Mouse (Mus musculus) ES-E14 (cell line): ENCODE measurements around the gene Rgs13.

Experiments
- HCFC1 ChIP-seq: IDR thresholded peaks from 2 replicates; pipeline ENCODE4 v1.6.1; 2012; ENCODE audit warnings: low read length, inconsistent platforms, borderline replicate concordance; ENCODE audit not compliant: insufficient read depth
- MAFK ChIP-seq: IDR thresholded peaks from 2 replicates; pipeline ENCODE4 v1.6.1; 2014; ENCODE audit warnings: mild to moderate bottlenecking, low read depth, low read length, inconsistent platforms; ENCODE audit not compliant: insufficient read depth
- ZC3H11A ChIP-seq: IDR thresholded peaks from 2 replicates; pipeline ENCODE4 v1.6.1; 2012; ENCODE audit warnings: low read depth, mild to moderate bottlenecking, inconsistent platforms, low read length, borderline replicate concordance
- ZNF384 ChIP-seq: IDR thresholded peaks from 2 replicates; pipeline ENCODE4 v1.6.1; 2012; ENCODE audit warnings: low read depth, low read length, inconsistent platforms

- TF ChIP-seq ZC3H11A (no peak), ZNF384 (no peak), MAFK (no peak), HCFC1 (no peak)
Measured at GRCm38 (mm10) chr1:144149997-144150396, 27.2 kb downstream of the Rgs13 start.
